Mouse (Mus musculus): Measurements from ENCODE around the gene Lmf2. TPM values are rescaled to one million over a fixed set of nuclear protein-coding genes. Genes with fewer than 3 reads are reported as not detected.

Lmf2 gene
- polyA plus RNA-seq, 1 experiment from 2014 or later: 47.0 TPM

DNA sequence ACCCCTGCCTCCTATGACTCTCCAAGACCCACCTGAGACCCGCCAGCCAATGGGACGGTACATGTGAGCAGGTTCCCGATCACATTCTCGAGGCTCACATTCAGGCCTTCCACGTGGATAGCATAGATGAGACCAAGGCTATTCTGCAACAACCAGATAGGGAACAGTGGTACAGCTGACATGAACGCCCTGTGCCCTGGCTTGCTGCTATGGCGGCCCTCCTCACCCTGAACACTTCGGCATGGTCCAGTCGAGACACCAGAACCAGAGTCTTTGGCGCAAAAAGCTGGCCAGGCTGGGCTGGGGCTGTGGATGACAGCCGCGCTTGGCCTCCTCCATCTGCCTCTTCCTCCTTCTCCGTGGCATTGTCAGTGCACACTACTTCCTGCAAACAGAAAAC, 48.0 kb downstream of the Lmf2 start:
- no peak for ATAC-seq (ENCODE audit: insufficient number of reproducible peaks, insufficient read depth, low FRiP score, low read depth)
- WGBS: 91% methylated on average over 13 of the region's 13 CpGs
- Histone ChIP-seq H3K36me3 (ENCODE audit: control insufficient read depth, insufficient read depth, low read length) (peaks cover 39% of the 10 kb centered on the region), H3K27ac (ENCODE audit: low read length) (no peak overlapping the region), H3K9me3 (ENCODE audit: control insufficient read depth, low read depth, low read length) (no peaks in the 10 kb centered on the region), H3K4me2 (replicated peaks; ENCODE audit: low read depth, low read length) (no peak overlapping the region), H3K27me3 (ENCODE audit: control insufficient read depth, insufficient read depth, low read length) (no peaks in the 10 kb centered on the region), H3K4me3 (ENCODE audit: low read depth, low read length) (no peak overlapping the region), H3K9ac (replicated peaks; ENCODE audit: low read depth, low read length) (no peak overlapping the region), H3K4me1 (ENCODE audit: control insufficient read depth, insufficient read depth, low read length) (peaks cover 2% of the 10 kb centered on the region; the same call in 1 of the 2 replicates)

- Histone ChIP-seq H3K9me3 (ENCODE audit: control insufficient read depth, low read depth, low read length) (no peaks in the 10 kb centered on the region), H3K36me3 (ENCODE audit: control insufficient read depth, insufficient read depth, low read length) (peaks cover 53% of the 10 kb centered on the region), H3K27ac (ENCODE audit: low read length) (no peak overlapping the region), H3K4me3 (ENCODE audit: low read depth, low read length) (no peak overlapping the region), H3K27me3 (ENCODE audit: control insufficient read depth, insufficient read depth, low read length) (no peaks in the 10 kb centered on the region), H3K9ac (replicated peaks; ENCODE audit: low read depth, low read length) (no peak overlapping the region), H3K4me1 (ENCODE audit: control insufficient read depth, insufficient read depth, low read length) (no peaks in the 10 kb centered on the region), H3K4me2 (replicated peaks; ENCODE audit: low read depth, low read length) (no peak overlapping the region)
- WGBS: 79% methylated on average over 1 of the region's 1 CpGs
- no peak for ATAC-seq (ENCODE audit: insufficient number of reproducible peaks, insufficient read depth, low FRiP score, low read depth)
Measured at GRCm38 (mm10) chr15:89305966-89306365, 49.5 kb downstream of the Lmf2 start.

Small RNA genes within 50 kb of the gene (microRNA-seq; reads per million reads assigned to microRNA genes)
- gene Mir6959: 0.78 reads per million

Other genes starting within 250 kb of the Lmf2 start
- 17.2 and 20.7 TPM in 2 replicates for gene Tubgcp6, start 232.5 kb downstream of the Lmf2 start, polyA plus RNA-seq (2014; fragmentation: Nextera tagmentation; extraction: Ambion mirVana)
- 15.0 and 19.6 TPM in 2 replicates for gene Hdac10, start 227.0 kb downstream of the Lmf2 start, polyA plus RNA-seq (2014; fragmentation: Nextera tagmentation; extraction: Ambion mirVana)
- gene Mapk12, start 215.0 kb downstream of the Lmf2 start, polyA plus RNA-seq (2014; fragmentation: Nextera tagmentation; extraction: Ambion mirVana): 4.4 and 5.2 TPM in 2 replicates
- gene Mapk11, start 206.0 kb downstream of the Lmf2 start, polyA plus RNA-seq (2014; fragmentation: Nextera tagmentation; extraction: Ambion mirVana): 6.5 and 7.9 TPM in 2 replicates
- 146 and 147 TPM in 2 replicates for gene Plxnb2, start 174.9 kb downstream of the Lmf2 start, polyA plus RNA-seq (2014; fragmentation: Nextera tagmentation; extraction: Ambion mirVana)
- gene Dennd6b, start 159.2 kb downstream of the Lmf2 start, polyA plus RNA-seq (2014; fragmentation: Nextera tagmentation; extraction: Ambion mirVana): 16.4 and 17.6 TPM in 2 replicates
- gene Ppp6r2, start 144.1 kb downstream of the Lmf2 start, polyA plus RNA-seq (2014; fragmentation: Nextera tagmentation; extraction: Ambion mirVana): 33.5 and 34.6 TPM in 2 replicates
- 60.4 and 63.0 TPM in 2 replicates for gene Sbf1, start 40.3 kb downstream of the Lmf2 start, polyA plus RNA-seq (2014; fragmentation: Nextera tagmentation; extraction: Ambion mirVana)
- not detected in 2 replicates for gene Adm2, start 32.9 kb downstream of the Lmf2 start, polyA plus RNA-seq (2014; fragmentation: Nextera tagmentation; extraction: Ambion mirVana)
- gene Miox, start 21.3 kb downstream of the Lmf2 start, polyA plus RNA-seq (2014; fragmentation: Nextera tagmentation; extraction: Ambion mirVana): not detected in 2 replicates
- 148 and 159 TPM in 2 replicates for gene Ncaph2, start 60 bp upstream of the Lmf2 start, polyA plus RNA-seq (2014; fragmentation: Nextera tagmentation; extraction: Ambion mirVana)
- 4.6 and 6.8 TPM in 2 replicates for gene Sco2, start 18.2 kb upstream of the Lmf2 start, polyA plus RNA-seq (2014; fragmentation: Nextera tagmentation; extraction: Ambion mirVana)
- gene Tymp, start 21.4 kb upstream of the Lmf2 start, polyA plus RNA-seq (2014; fragmentation: Nextera tagmentation; extraction: Ambion mirVana): 1.1 and 2.5 TPM in 2 replicates
- gene Odf3b, start 23.6 kb upstream of the Lmf2 start, polyA plus RNA-seq (2014; fragmentation: Nextera tagmentation; extraction: Ambion mirVana): 0.80 and 1.3 TPM in 2 replicates
- 0.06 TPM in 1 of 2 replicates, not detected in the other for gene Klhdc7b, start 29.3 kb upstream of the Lmf2 start, polyA plus RNA-seq (2014; fragmentation: Nextera tagmentation; extraction: Ambion mirVana)
- gene Syce3, start 54.8 kb upstream of the Lmf2 start, polyA plus RNA-seq (2014; fragmentation: Nextera tagmentation; extraction: Ambion mirVana): not detected in 2 replicates
- gene Cpt1b, start 70.2 kb upstream of the Lmf2 start, polyA plus RNA-seq (2014; fragmentation: Nextera tagmentation; extraction: Ambion mirVana): 0.46 and 0.53 TPM in 2 replicates
- 2.4 and 3.5 TPM in 2 replicates for gene C730034F03Rik, start 73.9 kb upstream of the Lmf2 start, polyA plus RNA-seq (2014; fragmentation: Nextera tagmentation; extraction: Ambion mirVana)
- not detected in 2 replicates for gene Gm44502, start 74.0 kb upstream of the Lmf2 start, polyA plus RNA-seq (2014; fragmentation: Nextera tagmentation; extraction: Ambion mirVana)
- gene Chkb, start 74.2 kb upstream of the Lmf2 start, polyA plus RNA-seq (2014; fragmentation: Nextera tagmentation; extraction: Ambion mirVana): 52.2 and 54.5 TPM in 2 replicates
- gene Mapk8ip2, start 98.3 kb upstream of the Lmf2 start, polyA plus RNA-seq (2014; fragmentation: Nextera tagmentation; extraction: Ambion mirVana): 3.1 and 4.0 TPM in 2 replicates
- 14.8 and 16.7 TPM in 2 replicates for gene Arsa, start 121.8 kb upstream of the Lmf2 start, polyA plus RNA-seq (2014; fragmentation: Nextera tagmentation; extraction: Ambion mirVana)
- gene Shank3, start 144.0 kb upstream of the Lmf2 start, polyA plus RNA-seq (2014; fragmentation: Nextera tagmentation; extraction: Ambion mirVana): 2.4 and 2.8 TPM in 2 replicates
- 0.27 and 0.64 TPM in 2 replicates for gene Acr, start 212.7 kb upstream of the Lmf2 start, polyA plus RNA-seq (2014; fragmentation: Nextera tagmentation; extraction: Ambion mirVana)
- 52.6 and 52.8 TPM in 2 replicates for gene Rabl2, start 236.3 kb upstream of the Lmf2 start, polyA plus RNA-seq (2014; fragmentation: Nextera tagmentation; extraction: Ambion mirVana)

Data from stomach, embryonic 14.5 days (tissue).